Mouse (Mus musculus): ENCODE results near the gene Kti12. TPM values are rescaled to one million over a fixed set of nuclear protein-coding genes. Genes with fewer than 3 reads are reported as not detected.

Kti12 gene
- polyA plus RNA-seq, 2 experiments, result 39.9 to 47.3 TPM

DNA sequence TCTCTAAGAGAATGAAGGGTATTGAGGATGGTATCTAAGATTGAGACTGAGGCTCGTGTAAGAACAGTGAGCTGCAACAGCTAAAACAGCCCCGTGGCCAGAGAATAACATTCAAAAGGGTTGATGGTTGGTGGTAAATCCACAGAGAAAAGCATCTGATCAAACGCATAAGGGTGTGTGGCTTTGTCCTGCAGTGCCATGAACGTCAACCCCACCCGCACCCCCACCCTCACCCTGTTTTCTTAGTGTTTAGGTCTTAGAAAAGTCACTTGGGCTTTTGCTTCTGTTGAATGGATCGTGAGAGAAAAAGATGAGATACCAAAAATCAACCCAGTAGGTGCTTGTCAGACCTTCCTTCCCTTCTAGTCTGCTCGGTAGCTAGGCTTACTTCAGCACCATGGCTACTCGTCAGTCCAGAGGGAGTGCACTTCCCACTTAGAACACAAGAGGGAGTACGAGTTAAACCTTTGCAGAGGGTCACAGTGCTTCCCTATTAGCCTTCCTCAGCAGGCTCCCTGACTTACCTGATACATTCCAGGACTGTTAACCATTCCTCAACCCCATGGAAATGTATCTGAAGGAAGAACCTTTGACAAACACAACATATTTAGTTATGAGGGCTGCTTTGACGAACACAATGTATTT is 22.3 kb downstream of the Kti12 start:
- DNase-seq (ENCODE audit: low spot score), result peak; percentile 90
- Histone ChIP-seq H3K27me3 (ENCODE audit: control insufficient read depth, insufficient read depth, low read length) (no peaks in the 10 kb centered on the region), H3K4me1 (ENCODE audit: control insufficient read depth, insufficient read depth, low read length) (no peaks in the 10 kb centered on the region), H3K9me3 (ENCODE audit: control insufficient read depth, low read length) (no peaks in the 10 kb centered on the region), H3K4me2 (replicated peaks; ENCODE audit: low read depth, low read length, severe bottlenecking) (no peak overlapping the region), H3K4me3 (replicated peaks; ENCODE audit: low read length) (no peak overlapping the region), H3K9ac (ENCODE audit: low read depth, low read length, severe bottlenecking) (no peak overlapping the region), H3K36me3 (ENCODE audit: control insufficient read depth, insufficient read depth, low read length) (no peaks in the 10 kb centered on the region), H3K27ac (replicated peaks; ENCODE audit: low read depth, low read length) (no peak overlapping the region)
- no peak for TF ChIP-seq POLR2A (IDR thresholded peaks at IDR 0.05; ENCODE audit: borderline replicate concordance, extremely low read depth, insufficient read depth, insufficient read length)
- peak; percentile 76 for ATAC-seq (ENCODE audit: low FRiP score, low read depth)
- WGBS, result 35% methylated on average over 10 of the region's 10 CpGs

DNA sequence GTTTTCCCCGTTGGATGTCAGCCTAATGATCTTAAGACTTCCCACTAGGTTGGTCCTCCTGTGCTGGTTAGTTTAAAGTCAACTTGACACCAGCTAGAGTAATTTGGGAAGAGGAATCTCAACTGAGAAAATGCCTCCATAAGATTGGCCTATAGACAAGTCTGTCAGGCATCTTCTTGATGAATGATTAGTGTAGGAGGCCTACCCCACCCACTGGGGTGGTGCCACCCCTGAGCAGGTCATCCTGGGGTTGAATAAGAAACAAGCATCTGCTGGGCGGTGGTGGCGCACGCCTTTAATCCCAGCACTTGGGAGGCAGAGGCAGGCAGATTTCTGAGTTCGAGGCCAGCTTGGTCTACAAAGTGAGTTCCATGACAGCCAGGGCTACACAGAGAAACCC is 26.2 kb downstream of the Kti12 start:
- no peaks in the 10 kb centered on the region for H3K4me1 ChIP-seq (ENCODE audit: control insufficient read depth, insufficient read depth, low read length)
- H3K9ac ChIP-seq (ENCODE audit: low read depth, low read length, severe bottlenecking), result no peak overlapping the region
- 83% methylated on average over 5 of the region's 5 CpGs for WGBS
- no peaks in the 10 kb centered on the region for H3K9me3 ChIP-seq (ENCODE audit: control insufficient read depth, low read length)
- DNase-seq (ENCODE audit: low spot score), result no peak
- no peak overlapping the region for H3K4me2 ChIP-seq (replicated peaks; ENCODE audit: low read depth, low read length, severe bottlenecking)
- H3K27me3 ChIP-seq (ENCODE audit: control insufficient read depth, insufficient read depth, low read length), result 0 out of 2 replicates have a peak, but pooled peaks cover 3% of the 10 kb centered on the region
- no peak for TF ChIP-seq POLR2A (IDR thresholded peaks at IDR 0.05; ENCODE audit: borderline replicate concordance, extremely low read depth, insufficient read depth, insufficient read length)
- H3K27ac ChIP-seq (replicated peaks; ENCODE audit: low read depth, low read length), result no peak overlapping the region
- H3K36me3 ChIP-seq (ENCODE audit: control insufficient read depth, insufficient read depth, low read length), result no peaks in the 10 kb centered on the region
- no peak overlapping the region for H3K4me3 ChIP-seq (replicated peaks; ENCODE audit: low read length)
- no peak for ATAC-seq (ENCODE audit: low FRiP score, low read depth)

DNA sequence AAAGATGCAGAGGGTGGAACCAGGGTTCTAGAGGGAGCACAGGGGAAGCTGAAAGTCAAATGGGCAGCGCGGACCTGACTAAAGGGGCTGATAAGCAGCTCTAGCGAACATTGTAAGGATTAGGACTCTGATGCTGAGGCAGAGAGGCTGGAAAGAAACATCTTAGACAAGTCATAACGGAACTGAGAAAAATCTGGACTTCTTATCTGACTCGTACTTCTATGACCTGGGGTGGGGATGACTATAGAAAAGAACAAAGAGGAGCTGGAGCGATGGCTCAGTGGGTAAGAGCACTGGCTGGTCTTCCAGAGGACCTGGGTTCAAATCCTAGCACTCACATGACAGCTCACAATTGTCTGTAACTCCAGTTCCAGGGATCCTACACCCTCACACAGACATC is 30.3 kb downstream of the Kti12 start:
- no peak for DNase-seq (ENCODE audit: low spot score)

DNA sequence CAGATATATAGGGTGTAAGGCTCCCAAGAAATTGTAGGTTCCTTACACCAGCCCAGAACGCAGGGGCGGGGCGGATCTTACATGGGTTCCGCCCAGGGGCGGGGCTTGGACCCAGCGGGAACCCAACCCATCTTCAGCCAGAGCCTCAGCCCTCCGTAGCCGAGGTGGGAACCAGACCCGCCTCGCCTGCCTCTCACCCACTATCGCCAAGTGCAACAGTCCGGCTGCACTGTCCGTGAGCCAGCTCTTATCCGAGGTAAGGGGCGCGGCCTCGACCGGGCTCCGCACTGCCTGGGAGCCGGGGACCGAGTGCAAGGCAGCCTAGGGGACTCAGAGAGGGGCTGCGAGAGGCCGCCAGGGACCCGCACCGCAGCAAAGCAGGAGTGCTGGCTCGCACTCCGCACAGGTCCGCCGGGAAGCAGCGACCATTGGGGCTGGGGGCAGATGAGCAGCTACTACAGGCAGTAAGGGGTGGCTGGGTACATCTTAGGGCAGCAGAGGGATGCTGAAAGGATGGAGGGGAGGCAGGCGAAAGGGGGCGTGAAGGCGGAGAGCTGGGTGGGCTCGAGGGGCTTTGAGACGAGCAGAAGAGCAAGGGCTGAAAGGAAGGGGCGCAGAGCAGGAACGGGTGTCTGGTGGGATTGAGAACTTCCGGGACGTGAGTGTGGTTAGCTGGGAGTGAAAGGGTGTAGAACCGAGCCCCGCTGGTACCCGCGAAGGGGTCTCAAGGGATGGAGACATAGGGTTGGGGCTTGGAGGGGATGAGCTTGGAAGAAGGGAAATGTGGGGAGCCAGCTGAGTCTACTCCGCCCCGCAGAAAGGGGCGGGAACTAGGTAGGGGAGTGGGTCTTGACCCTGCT is 31.6 kb downstream of the Kti12 start, which contains the start of gene Rab3b:
Gene Rab3b, plus strand, starts transcription at position 101 of the 860 bp plus-strand sequence.
- Histone ChIP-seq H3K27me3 (ENCODE audit: control insufficient read depth, insufficient read depth, low read length) (0 out of 2 replicates have a peak, but pooled peaks cover 3% of the 10 kb centered on the region), H3K9ac (ENCODE audit: low read depth, low read length, severe bottlenecking) (peak within 1 kb of the TSS; percentile 63), H3K9me3 (ENCODE audit: control insufficient read depth, low read length) (no peaks in the 10 kb centered on the region; the same call in 1 of the 2 replicates), H3K4me1 (ENCODE audit: control insufficient read depth, insufficient read depth, low read length) (0 out of 2 replicates have a peak, but pooled peaks cover 3% of the 10 kb centered on the region), H3K36me3 (ENCODE audit: control insufficient read depth, insufficient read depth, low read length) (no peaks in the 10 kb centered on the region), H3K27ac (replicated peaks; ENCODE audit: low read depth, low read length) (no peak within 1 kb of the TSS), H3K4me2 (replicated peaks; ENCODE audit: low read depth, low read length, severe bottlenecking) (peak within 1 kb of the TSS; percentile 99), H3K4me3 (replicated peaks; ENCODE audit: low read length) (peak within 1 kb of the TSS; percentile 57)
- DNase-seq (ENCODE audit: low spot score), result peak; percentile 47
- ATAC-seq (ENCODE audit: low FRiP score, low read depth), result peak; percentile 87
- WGBS, result 3% methylated on average over 42 of the region's 46 CpGs
- 0 out of 2 replicates have a peak, but pooled peaks have one; percentile 17 for TF ChIP-seq POLR2A (IDR thresholded peaks at IDR 0.05; ENCODE audit: borderline replicate concordance, extremely low read depth, insufficient read depth, insufficient read length)

More for the DNA sequence above, 30.3 kb downstream of the Kti12 start:
- Histone ChIP-seq H3K4me1 (ENCODE audit: control insufficient read depth, insufficient read depth, low read length) (0 out of 2 replicates have a peak, but pooled peaks cover 3% of the 10 kb centered on the region), H3K27me3 (ENCODE audit: control insufficient read depth, insufficient read depth, low read length) (0 out of 2 replicates have a peak, but pooled peaks cover 3% of the 10 kb centered on the region), H3K27ac (replicated peaks; ENCODE audit: low read depth, low read length) (no peak overlapping the region), H3K36me3 (ENCODE audit: control insufficient read depth, insufficient read depth, low read length) (no peaks in the 10 kb centered on the region), H3K4me3 (replicated peaks; ENCODE audit: low read length) (no peak overlapping the region), H3K9me3 (ENCODE audit: control insufficient read depth, low read length) (no peaks in the 10 kb centered on the region; the same call in 1 of the 2 replicates), H3K9ac (ENCODE audit: low read depth, low read length, severe bottlenecking) (no peak overlapping the region), H3K4me2 (replicated peaks; ENCODE audit: low read depth, low read length, severe bottlenecking) (no peak overlapping the region)
- WGBS, result 76% methylated on average over 6 of the region's 6 CpGs
- TF ChIP-seq POLR2A (IDR thresholded peaks at IDR 0.05; ENCODE audit: borderline replicate concordance, extremely low read depth, insufficient read depth, insufficient read length), result no peak
- ATAC-seq (ENCODE audit: low FRiP score, low read depth), result no peak

DNA sequence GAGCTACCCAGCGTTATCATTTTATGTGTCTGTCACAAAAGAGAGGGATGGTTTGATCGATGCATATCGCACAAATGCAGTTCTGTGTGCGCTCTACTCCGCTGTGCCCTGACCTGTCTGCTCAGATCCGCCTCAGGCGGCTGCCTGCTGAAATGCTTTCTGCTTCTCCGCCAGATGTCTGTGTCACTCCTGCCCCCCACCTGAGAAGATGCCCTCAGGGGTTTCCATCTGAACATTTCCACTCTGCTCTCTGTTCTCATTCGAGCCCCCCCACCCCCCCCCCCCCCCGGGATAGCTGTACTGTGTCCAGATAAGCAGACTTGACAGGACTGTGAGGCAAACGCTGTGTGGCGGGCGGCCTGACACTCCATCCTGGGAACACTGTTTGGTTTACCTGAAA is 36.2 kb downstream of the Kti12 start:
- Histone ChIP-seq H3K9ac (ENCODE audit: low read depth, low read length, severe bottlenecking) (no peak overlapping the region), H3K27ac (replicated peaks; ENCODE audit: low read depth, low read length) (no peak overlapping the region), H3K4me3 (replicated peaks; ENCODE audit: low read length) (no peak overlapping the region), H3K9me3 (ENCODE audit: control insufficient read depth, low read length) (no peaks in the 10 kb centered on the region; the same call in 1 of the 2 replicates), H3K4me1 (ENCODE audit: control insufficient read depth, insufficient read depth, low read length) (0 out of 2 replicates have a peak, but pooled peaks cover 3% of the 10 kb centered on the region), H3K27me3 (ENCODE audit: control insufficient read depth, insufficient read depth, low read length) (no peaks in the 10 kb centered on the region), H3K36me3 (ENCODE audit: control insufficient read depth, insufficient read depth, low read length) (no peaks in the 10 kb centered on the region), H3K4me2 (replicated peaks; ENCODE audit: low read depth, low read length, severe bottlenecking) (no peak overlapping the region)
- no peak for TF ChIP-seq POLR2A (IDR thresholded peaks at IDR 0.05; ENCODE audit: borderline replicate concordance, extremely low read depth, insufficient read depth, insufficient read length)
- WGBS, result 41% methylated on average over 12 of the region's 13 CpGs
- ATAC-seq (ENCODE audit: low FRiP score, low read depth) (no peak), DNase-seq (ENCODE audit: low spot score) (peak; percentile 38)
